28 mouse cellular contexts compared by ENCODE assay signal in genomic region chr1:94033075-94033602, GRCm38 (mm10). TPM values are rescaled to one million over a fixed set of nuclear protein-coding genes. Genes with fewer than 3 reads are reported as not detected.
"Had no signal": no experiment of that assay in that cellular context is flagged by ENCODE, and none has a peak within 500 bp of the region (broad histone marks: within the 10 kb centered on the region; RNA-seq: fewer than 3 reads in every experiment).

No protein-coding gene starts in this region.

- H3K4me2 ChIP-seq: liver, embryonic 15.5 days; lung, embryonic 15.5 days; midbrain, embryonic 11.5 days; neural tube, embryonic 13.5 days; neural tube, embryonic 15.5 days had no signal

- H3K27me3 ChIP-seq: liver, embryonic 15.5 days; lung, embryonic 15.5 days; neural tube, embryonic 13.5 days; neural tube, embryonic 15.5 days had no signal

- H3K4me1 ChIP-seq: liver, embryonic 15.5 days had no signal

- H3K4me3 ChIP-seq: liver, embryonic 15.5 days; lung, embryonic 15.5 days; myocyte; neural tube, embryonic 13.5 days; neural tube, embryonic 15.5 days had no signal

- H3K9me3 ChIP-seq: liver, embryonic 15.5 days; lung, embryonic 15.5 days; neural tube, embryonic 13.5 days; neural tube, embryonic 15.5 days had no signal

- DNase-seq: liver, postnatal 0 days; lung, adult 2 months; lung, postnatal 14 days; lung, postnatal 36 days; midbrain, embryonic 14.5 days; retina, postnatal 1 day; right cerebral cortex, adult 18-20 months; right cerebral cortex, postnatal 25 days; right cerebral cortex, postnatal 4 days; spleen, adult 18-20 months; thymus, adult 18-20 months; thymus, postnatal 14 days; thymus, postnatal 36 days had no signal

- H3K27ac ChIP-seq: liver, embryonic 15.5 days; lung, embryonic 15.5 days; macrophage; neural tube, embryonic 13.5 days; neural tube, embryonic 15.5 days had no signal

- H3K9ac ChIP-seq: liver, embryonic 15.5 days; liver, postnatal 0 days; lung, embryonic 15.5 days; neural tube, embryonic 13.5 days; neural tube, embryonic 15.5 days had no signal

- H3K36me3 ChIP-seq: liver, embryonic 15.5 days; lung, embryonic 15.5 days; neural tube, embryonic 13.5 days; neural tube, embryonic 15.5 days had no signal

- ATAC-seq: liver, postnatal 0 days; lung, postnatal 0 days; midbrain, embryonic 16.5 days had no signal

RNA-seq across cellular contexts. Expression of gene Neu4, which starts 12.9 kb away (rescaled TPM):
- total RNA-seq: megakaryocyte, adult 5-6 weeks had no signal
- polyA plus RNA-seq: liver, embryonic 15.5 days; liver, postnatal 0 days; lung, adult 2 months; lung, embryonic 15.5 days; lung, postnatal 0 days; macrophage; midbrain, embryonic 11.5 days; midbrain, embryonic 14.5 days; midbrain, embryonic 16.5 days; myocyte; neural tube, embryonic 11.5 days; neural tube, embryonic 13.5 days; small intestine, adult 2 months; stomach, embryonic 14.5 days; stomach, embryonic 16.5 days; thymus, postnatal 0 days had no signal

RNA-seq across cellular contexts. Expression of gene Pdcd1, which starts 19.2 kb away (rescaled TPM):
- polyA plus RNA-seq: macrophage; midbrain, embryonic 16.5 days; myocyte; neural tube, embryonic 11.5 days; neural tube, embryonic 15.5 days; stomach, embryonic 14.5 days had no signal

RNA-seq across cellular contexts. Expression of gene Gal3st2c, which starts 42.8 kb away (rescaled TPM):
- total RNA-seq: megakaryocyte, adult 5-6 weeks had no signal
- polyA plus RNA-seq: liver, embryonic 15.5 days; liver, postnatal 0 days; lung, adult 2 months; lung, embryonic 15.5 days; lung, postnatal 0 days; macrophage; midbrain, embryonic 11.5 days; midbrain, embryonic 14.5 days; midbrain, embryonic 16.5 days; myocyte; neural tube, embryonic 11.5 days; neural tube, embryonic 13.5 days; neural tube, embryonic 15.5 days; stomach, embryonic 14.5 days; stomach, embryonic 16.5 days had no signal
